Mouse (Mus musculus) kidney, embryonic 14.5 days (tissue): ENCODE measurements around the gene Ypel1. TPM values are rescaled to one million over a fixed set of nuclear protein-coding genes. Genes with fewer than 3 reads are reported as not detected.

Source experiments
- ATAC-seq: fragments of 200-750 bp; cut with Nextera tagmentation; 2 replicates; pipeline ENCODE4 v1.8.0; 2017; ENCODE audit warnings: moderate number of reproducible peaks, mild to moderate bottlenecking, moderate TSS enrichment, moderate library complexity; ENCODE audit not compliant: low FRiP score, low TSS enrichment
- H3K27ac ChIP-seq: fragments of 300-500 bp; sonication (generic); 2 replicates; pipeline ENCODE4 v1.5.1; 2014; ENCODE audit warnings: low read depth, mild to moderate bottlenecking, low read length, moderate library complexity, mixed read lengths
- H3K27me3 ChIP-seq: fragments of 300-500 bp; sonication (generic); 2 replicates; pipeline ENCODE4 v1.6.1; 2014; ENCODE audit warnings: mild to moderate bottlenecking, low read length; ENCODE audit not compliant: control insufficient read depth, insufficient read depth
- H3K36me3 ChIP-seq: fragments of 300-500 bp; sonication (generic); 2 replicates; pipeline ENCODE4 v1.6.1; 2014; ENCODE audit warnings: low read length, mixed read lengths; ENCODE audit not compliant: control insufficient read depth, insufficient read depth
- H3K4me1 ChIP-seq: fragments of 300-500 bp; sonication (generic); 2 replicates; pipeline ENCODE4 v1.6.1; 2014; ENCODE audit warnings: low read length, mixed read lengths; ENCODE audit not compliant: control insufficient read depth, insufficient read depth
- H3K4me2 ChIP-seq: fragments of 300-500 bp; sonication (generic); replicated peaks from 2 replicates; pipeline ENCODE4 v1.6.1; 2014; ENCODE audit warnings: low read depth, mild to moderate bottlenecking, low read length
- H3K4me3 ChIP-seq: fragments of 300-500 bp; sonication (generic); 2 replicates; pipeline ENCODE4 v1.5.1; 2014; ENCODE audit warnings: mild to moderate bottlenecking, low read length
- H3K9ac ChIP-seq: fragments of 300-500 bp; sonication (generic); 2 replicates; pipeline ENCODE4 v1.6.1; 2014; ENCODE audit warnings: low read depth, mild to moderate bottlenecking, low read length, moderate library complexity
- H3K9me3 ChIP-seq: fragments of 300-500 bp; sonication (generic); 2 replicates; pipeline ENCODE4 v1.6.1; 2016; ENCODE audit warnings: low read length; ENCODE audit not compliant: control insufficient read depth
- whole genome bisulfite sequencing: fragments of 180-500 bp; shearing (Covaris S2); extraction: QIAGEN DNeasy Blood & Tissue Kit; methylation state at CpG from one replicate; pipeline ENCODE4 v1.1.7; 2014; 5-methylcytosine and 5-hydroxymethylcytosine counted together
- polyA plus RNA-seq: library from polyadenylated mRNA; unstranded; fragments of >200 nt; fragmentation: Nextera tagmentation; extraction: Ambion mirVana; gene quantifications from 2 replicates; pipeline ENCODE4 v1.2.1, GENCODE M21; 2014

Ypel1 gene
- 50.1 and 54.5 TPM in 2 replicates for polyA plus RNA-seq

DNA sequence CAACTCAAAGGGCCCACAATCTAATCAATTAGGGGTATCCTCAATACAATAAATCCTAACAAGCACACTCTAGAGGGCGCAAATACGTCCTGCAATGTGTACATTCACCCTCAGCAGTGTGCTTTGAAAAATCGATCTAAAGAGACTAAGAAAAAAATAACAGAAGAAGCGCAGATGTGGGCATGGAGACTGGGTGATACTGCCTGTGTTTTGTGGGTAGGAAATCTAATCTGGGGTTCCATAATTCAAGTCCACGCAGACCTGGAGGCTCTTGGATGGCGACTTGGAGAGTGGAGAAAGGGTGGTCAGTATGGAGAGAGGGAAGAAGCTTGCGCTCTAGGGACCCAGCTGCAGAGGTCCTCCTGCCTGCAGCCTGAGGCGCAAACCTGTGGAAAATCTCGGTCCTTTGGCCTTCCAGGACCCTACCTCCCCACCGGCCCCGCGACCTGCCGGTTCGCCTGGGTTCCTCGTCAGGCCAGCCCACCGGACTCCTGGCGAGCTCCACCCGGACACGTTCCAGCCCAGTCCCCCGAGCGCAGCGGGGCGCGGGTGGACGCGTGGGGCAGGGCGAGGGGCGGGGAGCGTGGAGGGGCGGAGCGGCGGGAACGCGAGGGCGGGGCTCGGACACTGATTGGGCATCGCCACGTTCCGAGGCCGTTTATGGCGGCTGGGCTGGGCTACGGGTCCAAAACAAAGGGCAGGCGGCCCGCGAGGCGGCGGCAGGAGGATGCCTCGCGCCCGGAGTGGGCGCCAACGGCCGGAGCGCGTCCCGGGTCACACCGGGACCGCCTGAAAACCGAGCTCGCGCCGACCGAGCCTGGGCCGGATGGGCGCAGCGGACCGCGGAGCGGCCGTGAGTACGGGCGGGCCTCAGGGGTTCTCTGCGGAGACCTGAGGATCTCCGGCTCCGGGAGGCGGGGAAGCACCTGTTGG lies at the start of gene Ypel1:
Gene Ypel1 (plus strand): TSS at position 186 of the 933 bp plus-strand sequence.
- ATAC-seq = peak; percentile 95
- H3K4me1 ChIP-seq = peaks cover 5% of the 10 kb centered on the region
- peak within 1 kb of the TSS; percentile 81 for H3K4me3 ChIP-seq
- no peaks in the 10 kb centered on the region for H3K9me3 ChIP-seq
- H3K27me3 ChIP-seq = no peaks in the 10 kb centered on the region
- under 1% methylated on average over 73 of the region's 76 CpGs for WGBS
- peak within 1 kb of the TSS; percentile 59 for H3K4me2 ChIP-seq
- H3K27ac ChIP-seq = peak within 1 kb of the TSS; percentile 89
- H3K36me3 ChIP-seq = peaks cover 2% of the 10 kb centered on the region; the same call in 1 of the 2 replicates
- peak within 1 kb of the TSS; percentile 90 for H3K9ac ChIP-seq

GRCm38 (mm10) chr16:17024469-17025148 lies 44.9 kb upstream of the Ypel1 start:
- H3K4me3 ChIP-seq = no peak overlapping the region
- no peak overlapping the region for H3K27ac ChIP-seq
- no peaks in the 10 kb centered on the region for H3K4me1 ChIP-seq
- no peak for ATAC-seq
- no peak overlapping the region for H3K9ac ChIP-seq
- no peak overlapping the region for H3K4me2 ChIP-seq
- no peaks in the 10 kb centered on the region for H3K27me3 ChIP-seq
- no peaks in the 10 kb centered on the region for H3K9me3 ChIP-seq
- WGBS = 92% methylated on average over 3 of the region's 3 CpGs
- peaks cover 75% of the 10 kb centered on the region for H3K36me3 ChIP-seq

DNA sequence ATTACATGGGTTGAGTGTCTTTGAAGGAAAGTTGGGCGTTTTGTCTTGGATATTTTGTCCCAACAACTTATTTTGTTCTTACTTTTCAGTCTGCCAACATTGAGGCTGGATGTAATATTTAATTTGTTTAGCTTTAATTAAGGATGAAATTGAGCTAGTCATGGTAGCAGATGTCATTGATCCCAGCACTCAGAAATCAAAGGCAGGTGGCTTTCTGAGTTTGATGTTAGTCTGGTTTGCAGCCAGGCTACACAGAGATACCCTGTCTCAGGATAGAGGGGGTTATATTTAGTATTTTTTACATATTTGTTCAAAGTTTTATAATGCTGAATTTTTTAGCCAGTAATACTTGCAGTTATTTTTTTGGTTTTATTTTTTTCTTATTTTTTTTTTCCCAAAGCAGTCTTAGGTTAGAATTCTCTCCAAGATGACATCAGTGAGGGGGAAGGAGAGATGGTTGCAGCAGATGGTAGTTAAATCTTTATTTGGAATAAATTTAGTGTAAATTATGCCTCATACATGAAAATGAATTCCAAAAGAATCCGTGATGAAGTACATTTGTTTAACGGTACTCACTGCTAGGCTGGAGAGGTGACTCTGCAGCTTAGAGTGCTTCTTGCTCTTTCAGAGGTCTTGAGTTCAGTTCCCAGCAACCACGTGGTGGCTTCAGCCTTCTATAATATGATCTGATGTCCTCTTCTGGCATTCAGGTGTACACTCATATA lies 39.4 kb upstream of the Ypel1 start:
- Histone ChIP-seq H3K9me3 (no peaks in the 10 kb centered on the region), H3K27ac (no peak overlapping the region), H3K4me2 (no peak overlapping the region), H3K4me1 (no peaks in the 10 kb centered on the region), H3K4me3 (no peak overlapping the region), H3K9ac (no peak overlapping the region), H3K27me3 (no peaks in the 10 kb centered on the region), H3K36me3 (peaks cover 66% of the 10 kb centered on the region)
- ATAC-seq = no peak
- 90% methylated on average over 4 of the region's 4 CpGs for WGBS

GRCm38 (mm10) chr16:17033754-17034153 lies 35.7 kb upstream of the Ypel1 start:
- no peak overlapping the region for H3K4me3 ChIP-seq
- no peak overlapping the region for H3K4me2 ChIP-seq
- ATAC-seq = no peak
- H3K27me3 ChIP-seq = no peaks in the 10 kb centered on the region
- H3K27ac ChIP-seq = no peak overlapping the region
- H3K9me3 ChIP-seq = no peaks in the 10 kb centered on the region
- H3K9ac ChIP-seq = no peak overlapping the region
- no peaks in the 10 kb centered on the region for H3K4me1 ChIP-seq
- 98% methylated on average over 2 of the region's 2 CpGs for WGBS
- H3K36me3 ChIP-seq = peaks cover 73% of the 10 kb centered on the region

DNA sequence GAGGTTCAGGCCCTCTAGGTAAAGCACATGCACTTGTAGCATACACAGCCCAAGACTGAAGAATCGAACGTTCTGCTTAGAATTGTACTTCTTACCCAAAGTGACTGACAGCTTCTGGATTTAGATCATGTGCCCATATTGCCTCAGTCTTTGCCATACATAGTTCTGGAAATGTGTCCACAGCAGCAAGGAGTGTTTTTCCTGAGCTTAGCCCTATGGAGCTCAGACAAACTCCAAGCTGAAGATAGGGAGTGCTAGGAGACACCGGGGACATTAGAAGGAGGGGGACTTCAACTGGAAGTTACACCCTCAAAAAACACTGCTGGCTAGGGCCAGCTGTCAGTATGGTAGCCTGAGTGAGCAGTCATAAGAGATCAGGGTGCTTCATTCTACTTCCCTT lies 28.8 kb upstream of the Ypel1 start:
- no peak overlapping the region for H3K4me3 ChIP-seq
- H3K36me3 ChIP-seq = peaks cover 89% of the 10 kb centered on the region
- H3K27me3 ChIP-seq = no peaks in the 10 kb centered on the region
- no peak overlapping the region for H3K4me2 ChIP-seq
- no peaks in the 10 kb centered on the region for H3K9me3 ChIP-seq
- H3K9ac ChIP-seq = no peak overlapping the region
- WGBS = 96% methylated on average over 3 of the region's 3 CpGs
- no peak for ATAC-seq
- no peaks in the 10 kb centered on the region for H3K4me1 ChIP-seq
- no peak overlapping the region for H3K27ac ChIP-seq

DNA sequence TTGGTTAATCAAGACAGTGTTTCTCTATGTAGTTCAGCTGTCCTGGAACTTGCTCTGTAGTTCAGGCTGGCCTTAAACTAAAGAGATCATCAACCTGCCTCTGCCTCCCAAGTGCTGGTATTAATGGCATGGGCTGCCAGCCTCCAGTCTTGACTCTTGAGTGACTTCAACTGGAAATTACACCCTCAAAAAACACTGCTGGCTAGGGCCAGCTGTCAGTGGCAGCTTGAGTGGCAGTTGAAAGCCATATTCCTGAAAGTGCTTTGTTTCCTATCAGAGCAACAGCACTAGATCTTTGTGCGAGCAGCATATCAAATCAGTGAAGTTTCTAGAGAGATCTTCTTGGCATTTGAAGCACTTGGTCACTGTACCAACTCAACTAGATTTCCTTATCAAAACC lies 28.1 kb upstream of the Ypel1 start:
- 97% methylated on average over 1 of the region's 1 CpGs for WGBS
- ATAC-seq = no peak
- Histone ChIP-seq H3K27me3 (no peaks in the 10 kb centered on the region), H3K36me3 (peaks cover 90% of the 10 kb centered on the region), H3K4me1 (no peaks in the 10 kb centered on the region), H3K27ac (no peak overlapping the region), H3K4me2 (no peak overlapping the region), H3K4me3 (no peak overlapping the region), H3K9me3 (no peaks in the 10 kb centered on the region), H3K9ac (no peak overlapping the region)

DNA sequence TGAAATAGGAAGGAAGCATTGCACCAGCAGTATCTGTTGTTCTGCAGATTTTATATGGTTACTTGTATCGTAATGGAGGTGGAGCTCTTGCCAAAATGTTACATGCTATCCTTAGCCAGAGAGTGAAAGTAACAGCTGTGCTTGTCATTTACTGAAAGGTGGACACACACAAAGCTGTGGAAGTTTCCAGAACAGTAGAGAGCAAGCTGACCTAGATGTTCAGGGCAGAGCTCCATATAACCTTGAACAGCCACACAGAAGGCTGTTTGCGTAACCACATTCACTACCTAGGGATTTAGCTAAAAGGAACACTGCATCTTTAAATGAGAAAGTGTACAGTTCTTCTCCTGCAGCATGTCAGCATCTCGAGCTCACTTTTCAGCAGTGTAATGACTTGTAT lies 25.2 kb upstream of the Ypel1 start:
- no peaks in the 10 kb centered on the region for H3K27me3 ChIP-seq
- peaks cover 78% of the 10 kb centered on the region for H3K36me3 ChIP-seq
- H3K9ac ChIP-seq = no peak overlapping the region
- no peak for ATAC-seq
- H3K9me3 ChIP-seq = no peaks in the 10 kb centered on the region
- H3K4me1 ChIP-seq = no peaks in the 10 kb centered on the region
- H3K27ac ChIP-seq = no peak overlapping the region
- H3K4me3 ChIP-seq = no peak overlapping the region
- H3K4me2 ChIP-seq = no peak overlapping the region
- 89% methylated on average over 3 of the region's 3 CpGs for WGBS

DNA sequence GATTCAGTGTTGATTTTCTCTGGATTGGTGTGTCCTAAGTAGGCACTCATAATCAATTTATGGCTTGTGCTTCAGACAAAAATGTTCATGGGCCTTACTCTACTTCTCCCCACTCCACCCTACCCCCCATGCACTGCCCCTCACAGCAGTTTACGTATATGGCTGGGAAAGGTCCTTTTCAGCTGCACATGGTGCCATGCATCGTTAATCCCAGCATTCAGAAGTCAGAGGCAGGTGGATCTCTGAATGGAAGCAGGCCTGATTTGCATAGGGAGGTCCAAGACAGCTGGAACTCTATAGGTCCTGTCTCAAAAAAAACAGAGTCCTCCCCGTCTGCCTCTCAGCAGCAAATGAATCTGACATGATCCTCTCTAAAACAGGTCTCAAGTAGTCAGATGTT lies 24.2 kb upstream of the Ypel1 start:
- no peak overlapping the region for H3K27ac ChIP-seq
- no peaks in the 10 kb centered on the region for H3K9me3 ChIP-seq
- H3K4me1 ChIP-seq = no peaks in the 10 kb centered on the region
- 51% methylated on average over 3 of the region's 3 CpGs for WGBS
- ATAC-seq = no peak
- no peak overlapping the region for H3K4me3 ChIP-seq
- H3K36me3 ChIP-seq = peaks cover 68% of the 10 kb centered on the region
- H3K9ac ChIP-seq = no peak overlapping the region
- no peak overlapping the region for H3K4me2 ChIP-seq
- H3K27me3 ChIP-seq = no peaks in the 10 kb centered on the region
